Mouse (Mus musculus): ENCODE measurements around the gene Nepro. TPM values are rescaled to one million over a fixed set of nuclear protein-coding genes. Genes with fewer than 3 reads are reported as not detected.

Nepro gene
- polyA plus RNA-seq, 1 experiment from 2014 or later, result 5.6 TPM

GRCm38 (mm10) chr16:44778538-44779147, 54.5 kb downstream of the Nepro start:
- Histone ChIP-seq H3K4me2 (replicated peaks) (no peak overlapping the region), H3K36me3 (no peaks in the 10 kb centered on the region), H3K27ac (no peak overlapping the region), H3K27me3 (no peaks in the 10 kb centered on the region), H3K9me3 (no peaks in the 10 kb centered on the region), H3K4me1 (replicated peaks) (no peaks in the 10 kb centered on the region), H3K9ac (replicated peaks) (no peak overlapping the region), H3K4me3 (replicated peaks) (no peak overlapping the region)
- no peak for ATAC-seq
- WGBS, result 88% methylated on average over 17 of the region's 17 CpGs

- Histone ChIP-seq H3K27ac (no peak overlapping the region), H3K4me2 (replicated peaks) (no peak overlapping the region), H3K4me3 (replicated peaks) (no peak overlapping the region), H3K36me3 (no peaks in the 10 kb centered on the region), H3K9ac (replicated peaks) (no peak overlapping the region), H3K9me3 (no peaks in the 10 kb centered on the region), H3K27me3 (no peaks in the 10 kb centered on the region), H3K4me1 (replicated peaks) (no peaks in the 10 kb centered on the region)
- 87% methylated on average over 5 of the region's 5 CpGs for WGBS
- ATAC-seq, result no peak
Measured at GRCm38 (mm10) chr16:44779494-44779893, 55.4 kb downstream of the Nepro start.

DNA sequence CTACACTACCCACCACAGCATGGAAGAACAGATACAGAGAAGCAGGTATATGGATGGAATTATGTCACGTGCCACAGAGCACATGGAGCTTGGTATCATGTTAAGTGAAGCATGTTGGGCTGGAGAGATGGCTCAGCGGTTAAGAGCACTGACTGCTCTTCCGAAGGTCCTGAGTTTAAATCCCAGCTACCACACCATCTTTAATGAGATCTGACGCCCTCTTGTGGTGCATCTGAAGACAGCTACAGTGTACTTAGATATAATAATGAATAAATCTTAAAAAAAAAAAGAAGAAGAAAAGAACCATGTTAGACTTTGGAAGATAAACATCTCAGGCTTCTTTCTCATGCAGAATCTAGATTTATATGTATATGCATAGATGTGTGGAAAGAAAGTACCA, 56.6 kb downstream of the Nepro start:
- H3K9ac ChIP-seq (replicated peaks), result no peak overlapping the region
- 65% methylated on average over 4 of the region's 4 CpGs for WGBS
- no peaks in the 10 kb centered on the region for H3K27me3 ChIP-seq
- no peak overlapping the region for H3K27ac ChIP-seq
- H3K4me1 ChIP-seq (replicated peaks), result no peaks in the 10 kb centered on the region
- H3K36me3 ChIP-seq, result no peaks in the 10 kb centered on the region
- H3K9me3 ChIP-seq, result no peaks in the 10 kb centered on the region
- no peak overlapping the region for H3K4me3 ChIP-seq (replicated peaks)
- H3K4me2 ChIP-seq (replicated peaks), result no peak overlapping the region
- ATAC-seq, result no peak

Other genes starting within 250 kb of the Nepro start
- 22.5 and 27.3 TPM in 2 replicates for gene Boc, start 165.4 kb upstream of the Nepro start, polyA plus RNA-seq (2015; fragmentation: Nextera tagmentation; extraction: Ambion mirVana)
- 38.7 and 45.2 TPM in 2 replicates for gene Gtpbp8, start 22.1 kb downstream of the Nepro start, polyA plus RNA-seq (2015; fragmentation: Nextera tagmentation; extraction: Ambion mirVana)
- 0.55 and 0.96 TPM in 2 replicates for gene Cd200r1, start 41.4 kb downstream of the Nepro start, polyA plus RNA-seq (2015; fragmentation: Nextera tagmentation; extraction: Ambion mirVana)
- gene Cd200r4, start 87.4 kb downstream of the Nepro start, polyA plus RNA-seq (2015; fragmentation: Nextera tagmentation; extraction: Ambion mirVana), result not detected in 2 replicates
- gene Cd200r2, start 142.8 kb downstream of the Nepro start, polyA plus RNA-seq (2015; fragmentation: Nextera tagmentation; extraction: Ambion mirVana), result not detected in 2 replicates
- gene Cd200r3, start 219.4 kb downstream of the Nepro start, polyA plus RNA-seq (2015; fragmentation: Nextera tagmentation; extraction: Ambion mirVana), result not detected in 2 replicates

All from midbrain, embryonic 13.5 days (tissue).